Mouse (Mus musculus) kidney, adult 11 months (tissue): ENCODE results near the gene Mpzl2.

Experiments
- DNase-seq: peaks from one replicate; pipeline ENCODE4 v3.0.0; 2022

Mpzl2 gene

GRCm38 (mm10) chr9:45039499-45039898 is at the start of gene Mpzl2:
TSS of gene Mpzl2 (plus strand) at chr9:45039799.
- DNase-seq: no peak

DNA sequence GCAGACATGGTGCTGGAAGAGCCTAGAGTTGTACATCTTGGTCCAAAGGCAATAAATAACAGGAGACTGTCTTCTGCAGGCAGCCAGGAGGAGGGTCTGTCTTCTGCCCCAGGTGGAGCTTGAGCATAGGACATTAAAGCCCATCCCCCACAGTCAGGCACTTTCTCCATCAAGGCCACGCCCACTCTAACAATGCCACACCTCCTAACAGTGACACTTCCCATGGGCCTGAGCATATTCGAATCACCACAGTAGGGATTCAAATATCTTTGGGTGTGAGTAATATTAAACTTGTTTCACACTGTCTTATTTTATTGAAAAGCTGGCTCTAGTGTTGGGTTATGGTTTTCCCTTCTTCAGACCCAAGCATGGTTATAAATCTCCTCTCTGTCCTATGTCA is 47.8 kb upstream of the Mpzl2 start:
- no peak for DNase-seq

DNA sequence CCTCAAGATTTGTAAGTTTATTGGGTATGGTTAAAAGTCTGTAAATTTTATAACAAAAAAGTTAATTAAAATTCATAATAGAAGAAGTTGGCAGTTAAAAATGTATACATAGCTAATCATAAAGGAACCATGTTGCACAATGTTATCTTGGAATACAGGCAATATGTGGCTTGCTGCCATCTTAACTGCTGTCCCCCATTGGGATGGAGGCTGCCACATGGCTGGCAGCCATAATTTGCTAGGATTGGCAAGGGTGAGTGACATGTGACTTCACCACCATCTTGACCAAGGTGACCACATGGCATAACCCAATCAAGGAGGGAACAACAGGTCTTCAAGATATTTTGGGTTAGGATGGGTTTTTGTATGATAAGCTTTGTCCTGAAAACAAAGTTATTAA is 47.3 kb upstream of the Mpzl2 start:
- DNase-seq: no peak

DNA sequence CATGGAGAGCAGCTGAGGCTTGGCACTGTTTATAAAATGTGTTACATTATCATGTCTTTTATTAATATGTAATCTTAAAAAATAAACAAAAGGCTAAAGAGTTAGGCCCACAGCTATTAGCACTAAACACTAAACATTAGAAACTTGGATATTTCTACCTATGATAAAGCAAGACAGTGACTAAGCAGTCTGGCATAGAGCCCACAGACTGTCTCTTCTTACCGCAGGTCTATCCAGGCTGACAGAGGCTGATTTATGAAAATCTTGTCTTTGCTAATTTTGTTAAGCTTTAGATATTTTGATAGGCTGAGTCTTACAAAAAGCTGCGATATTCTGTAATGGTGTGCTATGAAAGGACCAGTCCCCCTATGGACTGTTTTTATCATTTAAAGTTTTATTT is 46.3 kb upstream of the Mpzl2 start:
- DNase-seq: no peak

DNA sequence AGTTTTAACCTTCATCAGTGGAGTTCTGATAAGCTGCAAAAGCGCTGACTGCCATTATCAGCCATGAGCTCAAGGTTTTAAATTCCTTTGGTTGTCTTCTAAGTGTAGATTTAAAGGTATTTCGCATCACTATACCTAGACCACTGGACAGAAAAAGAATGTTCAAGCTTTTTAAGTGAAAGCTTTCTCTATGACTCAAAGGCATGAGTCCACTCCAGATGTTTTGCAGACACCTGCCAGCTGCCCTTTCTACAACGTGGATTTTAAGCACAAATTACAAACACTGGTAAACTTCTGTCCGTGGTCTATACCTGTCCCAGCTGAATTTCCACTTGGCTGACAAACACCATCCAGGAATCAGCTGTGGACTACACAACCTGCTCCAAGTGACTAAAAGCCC is 44.6 kb upstream of the Mpzl2 start:
- DNase-seq: no peak

DNA sequence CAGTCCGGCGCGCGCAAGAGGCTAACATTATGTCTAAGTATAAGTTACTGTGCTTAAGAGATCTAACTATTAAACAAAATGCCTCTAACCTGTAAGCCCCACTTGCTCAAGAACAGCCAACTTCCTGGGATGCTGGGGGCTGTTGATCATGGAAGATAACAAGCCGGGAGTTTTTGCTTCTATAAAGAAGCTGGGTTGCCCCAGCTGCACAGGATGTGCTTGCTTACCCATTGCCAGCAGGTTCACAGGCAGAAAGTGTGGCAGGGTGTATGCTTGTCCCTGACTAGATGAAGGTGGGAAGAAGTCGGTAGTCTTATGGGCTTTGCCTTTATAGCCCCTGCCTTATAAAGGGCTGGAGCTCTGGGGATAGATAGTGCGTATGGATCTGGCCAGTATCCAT is 43.0 kb upstream of the Mpzl2 start:
- no peak for DNase-seq

DNA sequence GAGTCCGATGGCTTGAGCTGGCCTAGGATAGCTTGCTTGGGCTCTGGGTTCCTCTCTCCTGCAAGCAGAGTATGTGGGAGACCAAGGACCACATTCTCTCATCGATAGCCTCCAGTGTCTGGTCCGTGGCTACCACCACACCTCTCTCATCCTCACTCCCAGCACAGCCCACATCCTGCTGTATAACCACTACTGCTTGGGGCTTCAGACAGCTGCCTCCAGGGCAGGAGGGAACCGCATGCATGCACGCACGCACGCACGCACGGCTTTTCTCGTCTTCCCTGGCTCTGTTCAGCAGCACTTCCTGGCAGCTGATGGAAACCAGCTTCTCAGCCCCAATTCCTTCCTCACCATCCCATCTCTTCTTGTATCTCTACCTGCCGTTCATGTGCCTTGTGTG is 41.5 kb upstream of the Mpzl2 start:
- DNase-seq: no peak

DNA sequence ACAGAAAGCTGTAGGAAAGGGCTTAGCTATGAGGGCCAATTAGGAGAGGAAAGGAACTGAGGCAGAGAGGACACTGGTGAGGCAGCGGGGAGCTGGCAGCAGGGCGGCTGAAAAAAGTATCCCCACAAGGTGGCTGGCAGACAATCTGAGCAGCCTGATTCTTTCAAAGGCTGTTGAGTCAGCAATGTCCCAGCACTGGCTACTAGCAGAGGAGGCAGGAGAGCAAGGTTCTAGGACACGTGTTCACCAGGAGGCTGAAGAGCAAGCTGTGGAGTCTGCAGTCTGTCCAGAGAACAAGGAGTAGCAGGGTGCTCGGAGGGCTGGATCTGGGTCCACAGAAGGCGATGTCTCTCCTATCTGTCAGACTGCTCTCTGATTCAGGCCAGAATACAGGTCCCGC is 40.4 kb upstream of the Mpzl2 start:
- DNase-seq: peak; percentile 66

DNA sequence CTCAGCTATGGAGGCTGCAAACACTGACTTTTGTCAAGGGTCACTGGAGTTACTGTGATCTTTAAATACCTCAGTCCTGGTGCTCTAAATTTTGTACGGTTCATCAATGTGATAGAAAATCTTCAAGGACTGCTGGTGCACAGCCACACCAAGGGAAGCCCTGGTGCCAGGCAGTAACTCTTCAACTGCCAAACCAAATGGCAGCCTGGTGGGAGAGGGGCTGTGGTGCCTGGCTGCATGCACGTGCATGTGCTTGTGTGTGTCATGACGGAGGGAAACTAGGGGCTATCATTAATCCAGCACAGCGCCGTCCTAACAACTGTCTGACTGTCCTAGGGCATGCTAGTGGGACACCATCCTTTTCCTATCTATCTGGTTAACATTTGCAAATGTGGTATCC is 39.8 kb upstream of the Mpzl2 start:
- DNase-seq: no peak

DNA sequence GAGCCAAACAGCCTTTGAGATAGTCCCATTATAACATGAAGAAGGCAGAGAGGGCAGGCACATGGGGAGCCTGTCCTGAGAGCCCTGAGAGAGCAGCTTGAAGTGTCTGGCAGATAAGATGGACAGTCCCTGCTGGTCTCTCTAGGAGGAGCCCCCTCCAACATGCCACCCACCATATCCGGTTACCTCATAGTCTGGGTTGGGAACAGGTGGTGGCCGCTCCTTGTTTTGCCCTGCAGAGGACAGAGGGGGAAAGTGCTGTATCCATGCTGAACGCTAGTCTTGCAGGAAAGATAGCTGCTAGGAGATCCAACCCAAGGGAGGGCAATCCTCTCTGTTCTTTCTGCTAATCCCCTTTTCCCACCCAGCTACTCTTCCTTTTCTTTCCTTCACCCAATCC is 39.4 kb upstream of the Mpzl2 start:
- no peak for DNase-seq

- no peak for DNase-seq
Observed at GRCm38 (mm10) chr9:45007404-45007803, 32.2 kb upstream of the Mpzl2 start.

GRCm38 (mm10) chr9:45008342-45008741 is 31.3 kb upstream of the Mpzl2 start:
- DNase-seq: no peak

- DNase-seq: no peak
Observed at GRCm38 (mm10) chr9:45009180-45010078, 30.2 kb upstream of the Mpzl2 start, which contains the start of gene Cd3e. TSS of gene Cd3e (minus strand) at chr9:45009627.

GRCm38 (mm10) chr9:45010461-45010860 is 29.1 kb upstream of the Mpzl2 start:
- DNase-seq: no peak

DNA sequence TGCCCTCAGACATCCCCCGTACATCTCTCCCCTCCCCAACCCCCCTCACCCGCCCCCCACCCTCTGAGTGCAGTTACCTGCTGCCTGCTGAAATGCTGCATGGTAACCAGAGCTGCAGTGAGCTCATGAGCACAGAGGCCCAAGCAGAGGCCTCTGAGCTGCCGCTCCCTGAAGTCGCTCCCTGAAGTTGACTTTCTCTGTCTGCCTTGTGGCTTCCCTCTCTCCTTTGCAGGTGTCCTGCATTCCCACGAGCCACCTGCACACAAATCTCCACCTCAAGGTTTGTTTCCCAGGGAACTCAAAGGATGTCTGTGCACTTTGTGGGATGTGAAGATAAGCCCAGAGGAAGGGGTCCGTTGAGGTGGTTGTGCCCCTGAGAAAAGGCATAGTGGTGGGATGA is 28.3 kb upstream of the Mpzl2 start:
- DNase-seq: no peak

DNA sequence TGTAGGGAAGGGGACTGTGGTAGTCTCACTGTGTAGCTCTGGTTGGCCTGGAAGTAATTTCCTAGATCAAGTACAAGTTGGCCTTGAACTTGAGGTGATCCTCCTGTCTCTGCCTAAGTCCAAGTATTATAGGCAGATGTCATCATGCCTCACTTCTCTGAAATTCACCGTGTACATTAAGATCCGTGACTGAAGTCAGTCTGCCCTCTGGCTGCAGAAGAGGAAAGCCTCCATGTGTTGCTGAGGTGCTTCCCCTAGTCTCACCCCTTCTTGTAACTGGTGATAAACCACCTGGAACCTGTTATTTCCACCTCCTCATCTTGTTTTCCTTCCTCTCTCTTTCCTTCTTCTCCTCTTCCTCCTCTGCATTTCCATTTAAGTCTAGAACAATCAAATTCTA is 24.7 kb upstream of the Mpzl2 start:
- DNase-seq: no peak

DNA sequence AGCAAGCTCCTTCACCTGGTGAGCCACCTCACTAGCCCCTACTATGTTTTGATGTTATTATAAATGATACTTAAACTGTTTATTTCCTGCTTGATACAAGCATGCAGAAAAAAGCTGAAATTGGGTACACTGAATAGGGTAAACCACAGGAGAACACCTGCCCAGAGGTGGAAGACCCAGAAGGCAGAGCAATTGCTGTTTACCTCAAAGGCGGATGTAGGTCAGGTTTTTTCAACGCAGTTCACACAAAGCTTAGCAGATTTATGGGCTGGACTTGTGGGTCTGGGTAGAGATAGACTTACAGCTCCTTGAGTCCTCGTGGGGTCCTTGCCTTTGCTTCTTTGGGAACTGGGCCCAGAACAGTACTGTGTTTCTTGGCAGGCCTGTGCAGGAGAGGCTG is 23.8 kb upstream of the Mpzl2 start:
- DNase-seq: no peak

DNA sequence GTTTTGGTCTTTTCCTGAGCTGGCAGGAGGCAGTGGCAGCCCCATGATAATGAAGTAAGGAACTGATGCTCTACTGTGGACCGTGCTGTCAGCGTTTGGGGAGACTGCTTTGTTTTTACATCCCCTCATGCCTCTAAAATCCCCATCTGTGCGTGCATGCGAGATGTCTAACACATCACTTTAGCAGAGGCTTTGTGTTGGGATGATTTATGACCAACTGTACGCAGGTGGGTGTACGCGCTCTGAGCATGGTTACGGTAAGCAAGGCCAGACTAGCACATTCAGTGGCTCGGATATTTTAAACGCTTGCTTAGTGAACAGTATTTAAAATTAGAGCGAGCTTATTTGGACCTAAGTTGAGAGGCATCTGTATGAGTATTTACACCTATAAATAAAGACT is 21.6 kb upstream of the Mpzl2 start:
- DNase-seq: no peak

- DNase-seq: peak; percentile 13
Observed at GRCm38 (mm10) chr9:45022800-45023199, 16.8 kb upstream of the Mpzl2 start.

DNA sequence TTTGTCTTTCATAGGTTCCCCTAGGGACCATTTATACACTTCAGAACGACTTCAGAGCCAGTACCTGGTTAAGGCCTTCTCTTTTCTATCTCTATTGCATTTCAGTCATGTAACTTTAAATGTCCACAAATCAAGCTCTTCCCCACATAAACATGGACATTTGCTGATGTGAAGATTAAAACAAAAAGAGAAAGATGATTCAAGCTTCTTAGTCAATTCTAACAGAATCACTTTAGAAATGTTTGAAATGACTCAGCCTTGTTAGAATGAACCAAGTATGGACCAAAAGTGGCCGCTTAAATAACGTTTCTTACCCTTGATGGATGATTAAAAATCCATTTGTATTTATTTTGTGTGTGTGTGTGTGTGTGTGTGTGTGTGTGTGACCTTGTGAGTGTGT is 16.0 kb upstream of the Mpzl2 start:
- no peak for DNase-seq

DNA sequence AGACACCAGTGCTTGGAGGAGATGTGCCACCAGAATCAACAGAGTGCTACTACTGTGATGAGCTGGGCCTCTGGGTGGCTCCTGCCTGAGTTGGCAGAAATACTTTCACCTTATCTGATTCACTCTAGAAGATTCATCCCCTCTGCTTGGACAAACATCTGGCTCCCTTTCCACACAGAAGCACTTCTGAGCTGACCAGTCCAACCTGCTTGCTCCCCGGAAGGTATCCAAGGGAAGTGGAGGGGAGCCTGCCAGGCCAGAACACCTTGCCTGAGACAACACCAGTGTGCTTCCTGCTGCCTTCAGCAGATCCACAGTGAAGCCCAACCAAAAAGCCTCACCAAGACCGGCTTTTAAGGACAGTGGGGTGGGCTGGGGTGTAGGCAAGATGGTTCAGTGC is 15.4 kb upstream of the Mpzl2 start:
- DNase-seq: no peak

DNA sequence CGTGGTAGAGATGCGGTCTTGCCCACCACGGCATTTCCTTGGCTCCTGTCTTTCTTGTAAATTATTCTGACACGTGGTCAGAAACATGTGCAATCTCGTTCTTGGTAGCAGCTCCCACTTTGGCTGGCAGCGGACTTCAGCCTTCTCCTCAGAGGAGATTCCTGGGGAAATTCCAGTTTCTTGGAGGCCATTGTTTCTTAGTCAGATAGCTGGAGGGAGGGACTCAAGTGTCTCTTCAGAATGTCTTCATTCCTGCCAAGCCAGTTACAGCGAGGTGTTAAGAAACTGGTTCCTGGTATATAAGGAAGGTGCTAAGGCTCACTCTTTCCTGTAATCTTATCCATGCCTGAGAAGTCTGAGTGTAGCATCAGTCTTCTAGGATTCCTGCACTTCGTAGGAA is 12.2 kb upstream of the Mpzl2 start:
- no peak for DNase-seq

DNA sequence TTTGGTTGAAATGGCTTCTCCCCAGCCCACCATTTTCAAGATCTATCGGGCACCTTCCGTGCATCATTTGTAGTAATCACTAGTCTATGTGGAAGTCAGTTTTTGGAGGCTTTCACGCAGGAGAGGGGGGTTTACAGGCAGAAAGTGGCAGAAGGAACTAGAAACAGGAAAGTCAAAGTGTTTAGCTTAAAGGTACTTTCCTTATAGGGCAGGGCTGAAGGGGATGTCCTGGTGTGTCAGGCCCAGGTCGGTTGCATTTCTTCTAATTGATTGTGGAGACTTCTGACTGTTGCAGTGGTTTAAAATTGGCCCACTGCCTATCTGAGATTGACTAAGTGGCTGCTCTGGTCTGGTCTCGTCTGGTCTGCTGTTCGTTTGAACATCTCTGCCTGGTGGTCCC is 9.3 kb upstream of the Mpzl2 start:
- no peak for DNase-seq

DNA sequence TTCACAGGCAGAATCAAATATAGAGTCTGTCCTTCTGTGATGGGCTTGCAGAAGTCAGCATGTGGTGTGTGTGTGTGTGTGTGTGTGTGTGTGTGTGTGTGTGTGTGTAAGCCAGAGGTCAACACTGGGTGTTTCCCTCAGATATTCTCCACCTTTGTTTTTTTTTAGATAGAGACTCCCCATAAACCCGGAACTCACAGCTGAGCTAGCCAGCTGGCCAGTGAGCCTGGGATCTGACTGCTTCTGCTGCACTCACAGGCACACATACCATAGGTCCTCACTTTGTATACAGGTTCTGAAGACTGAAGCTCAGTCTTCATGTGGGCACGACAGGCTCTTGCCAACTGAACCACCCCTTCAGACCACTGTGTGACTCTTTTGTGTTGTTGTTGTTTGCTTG is 7.3 kb upstream of the Mpzl2 start:
- no peak for DNase-seq

DNA sequence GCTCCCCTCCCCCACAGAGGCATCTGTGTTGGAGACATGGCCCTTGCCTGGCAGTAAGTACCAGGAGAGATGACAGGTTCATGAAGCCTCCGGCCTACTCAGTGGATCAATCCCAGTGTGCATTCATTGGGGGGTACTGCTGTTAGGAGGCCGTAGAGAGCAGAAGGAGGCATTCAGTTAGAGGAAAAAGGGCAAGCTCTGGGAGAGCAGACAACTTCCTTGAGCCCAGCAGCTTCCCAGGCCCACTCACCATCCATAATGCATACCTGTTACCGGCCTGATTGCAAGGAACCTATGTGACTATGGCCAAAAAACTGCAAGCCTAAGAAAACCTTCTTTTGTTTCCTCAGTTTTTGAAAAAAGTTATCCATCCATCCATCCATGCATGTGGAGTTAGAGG is 5.1 kb upstream of the Mpzl2 start:
- no peak for DNase-seq
